Mouse (Mus musculus): Measurements from ENCODE around the gene Fam89b.

GRCm38 (mm10) chr19:5685861-5686260, 43.6 kb downstream of the Fam89b start:
- TF ChIP-seq POLR2A (IDR thresholded peaks at IDR 0.05; ENCODE audit: borderline replicate concordance, insufficient read depth, low read length) = no peak
- TF ChIP-seq CTCF (IDR thresholded peaks at IDR 0.05; ENCODE audit: borderline replicate concordance, insufficient read depth, low read depth, low read length) = no peak

Data from cerebellum, adult 2 months (tissue).